Mouse (Mus musculus) lung, postnatal 4 days (tissue): ENCODE data around the gene Tsga10ip.
"Not testable (repeated sequence)": the region's sequence is repeated elsewhere in the genome, so short reads cannot be mapped to it uniquely, and the experiment has no call there.

Experiments used
- DNase-seq, 2 experiments: peaks; one replicate each; pipeline ENCODE4 v3.0.0; 2021

The Tsga10ip gene

DNA sequence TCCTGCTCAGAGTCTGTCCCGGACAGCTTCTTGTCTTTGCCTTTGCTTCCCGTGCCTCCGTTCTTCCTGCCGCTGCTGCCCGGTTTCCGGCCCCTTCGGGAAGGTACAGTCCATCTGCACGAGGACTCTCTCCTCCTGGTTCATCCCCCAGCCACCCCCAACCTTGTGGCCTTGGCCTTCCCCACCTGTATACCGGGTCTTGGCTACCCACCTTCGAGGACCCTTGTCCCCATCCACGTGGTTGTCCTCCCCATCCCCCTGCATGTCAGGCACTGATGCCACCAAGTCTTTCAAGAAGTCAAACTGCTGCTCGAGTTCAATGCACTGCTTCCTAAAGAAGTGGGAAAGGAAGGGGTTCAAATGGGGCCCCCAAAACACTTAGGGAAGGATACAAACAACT, 21.2 kb upstream of the Tsga10ip start:
- no peak for DNase-seq

DNA sequence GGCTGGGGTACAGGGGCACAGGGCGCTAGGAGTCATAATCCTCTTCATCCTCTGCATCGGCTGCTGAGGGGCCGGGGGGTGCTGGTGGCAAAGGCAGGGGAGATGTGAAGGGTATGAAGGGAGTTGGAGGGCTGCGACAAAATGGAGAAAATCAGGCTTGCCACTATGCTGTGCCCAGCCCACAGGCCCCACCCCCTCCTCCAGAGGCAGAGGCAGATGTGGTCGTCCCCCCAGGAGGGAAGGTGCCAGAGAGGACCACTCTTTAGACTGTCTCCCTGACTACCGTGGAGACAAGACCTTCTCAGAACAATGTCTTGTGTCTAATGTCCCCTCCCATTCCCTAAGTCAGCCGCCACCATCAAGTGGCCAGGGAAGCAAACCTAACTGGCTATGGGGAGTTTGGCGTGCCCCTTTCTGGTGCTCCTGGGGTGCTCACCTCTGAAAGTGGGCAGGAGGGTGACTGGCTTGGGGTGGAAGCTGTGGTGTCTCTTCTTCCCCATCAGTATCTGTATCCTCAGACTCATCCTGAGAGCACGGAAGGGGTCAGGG, 20.6 kb upstream of the Tsga10ip start:
- DNase-seq = no peak

DNA sequence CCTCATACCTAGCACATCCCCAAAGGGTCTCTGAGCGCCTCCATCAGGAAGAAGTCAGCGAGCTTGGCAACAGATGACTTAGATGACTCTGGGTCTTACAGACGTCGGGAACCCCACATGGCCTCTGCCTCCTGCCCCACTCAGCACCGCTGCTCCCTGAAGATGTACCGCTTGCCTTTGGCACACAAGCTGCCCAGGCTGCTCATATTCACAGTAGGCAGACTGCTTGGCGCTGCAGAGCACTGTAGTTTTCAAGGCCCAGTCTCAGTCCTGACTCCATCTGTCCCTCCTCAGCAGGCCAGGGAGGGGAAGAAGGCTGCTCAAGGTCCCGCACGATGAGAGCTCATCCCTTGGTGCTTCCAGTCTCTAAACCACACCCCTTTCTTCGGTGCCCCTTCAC, 19.9 kb upstream of the Tsga10ip start:
- no peak for DNase-seq

DNA sequence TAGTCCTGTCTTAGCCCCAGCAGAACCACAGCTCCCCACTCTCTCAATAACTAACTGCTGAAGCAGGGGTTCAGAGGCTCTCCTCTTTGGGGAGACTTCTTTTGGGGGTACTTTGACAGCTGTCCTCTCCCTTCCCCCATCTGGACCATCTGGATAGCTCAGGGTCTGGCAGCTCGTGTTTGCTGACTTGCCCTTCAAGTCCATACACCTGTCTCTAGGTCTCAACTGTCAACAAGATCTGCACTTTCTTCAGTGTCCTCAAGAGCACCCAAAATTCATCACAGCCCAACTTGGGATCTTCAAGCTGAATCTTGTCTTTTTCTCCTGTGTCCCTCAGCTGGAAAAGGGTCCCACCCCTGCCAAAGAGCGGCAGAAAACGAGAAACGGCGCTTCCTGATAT, 19.5 kb upstream of the Tsga10ip start:
- DNase-seq = no peak

DNA sequence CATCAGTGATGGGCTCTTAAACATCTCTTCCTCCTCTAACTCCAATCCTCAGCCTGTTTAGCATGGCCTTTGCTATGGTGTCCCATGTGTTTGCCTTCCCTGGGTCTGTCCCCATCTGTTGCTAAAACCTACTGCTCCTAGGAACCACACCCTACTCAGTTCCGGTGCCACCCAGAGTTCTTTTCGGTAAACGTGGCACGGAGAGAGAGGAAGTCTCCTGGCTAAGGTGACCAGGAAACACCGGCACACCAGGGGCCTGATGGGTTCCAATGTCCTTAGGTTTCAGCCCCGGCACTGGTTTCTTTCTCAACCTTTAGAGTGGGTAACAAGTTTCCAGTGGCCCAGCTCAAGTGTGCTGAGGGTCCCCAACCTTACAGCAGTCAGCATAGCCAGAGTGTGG, 18.3 kb upstream of the Tsga10ip start:
- no peak for DNase-seq

DNA sequence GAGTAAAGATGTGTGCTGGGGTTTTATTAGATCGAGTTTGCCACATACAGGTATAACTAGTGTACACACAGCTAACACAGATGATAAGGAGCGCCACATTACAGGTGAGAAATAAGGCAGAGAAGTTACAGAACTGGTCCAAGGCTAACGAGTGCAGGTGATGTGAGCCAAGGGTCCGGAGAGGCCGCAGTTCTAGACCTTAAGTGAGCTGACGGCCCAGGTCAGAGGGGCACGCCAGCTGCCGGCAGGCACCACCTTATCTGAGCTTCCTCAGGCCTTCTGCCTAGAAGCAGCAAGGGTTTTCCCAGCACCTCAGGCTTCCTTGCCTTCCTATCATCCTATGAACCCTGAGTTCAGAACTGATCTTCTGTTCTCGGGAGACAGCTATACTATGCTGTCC, 17.3 kb upstream of the Tsga10ip start:
- DNase-seq = no peak

GRCm38 (mm10) chr19:5418750-5419466, 16.6 kb upstream of the Tsga10ip start:
- DNase-seq = no peak

- DNase-seq = no peak
Measured at GRCm38 (mm10) chr19:5414534-5414957, 12.2 kb upstream of the Tsga10ip start.

DNA sequence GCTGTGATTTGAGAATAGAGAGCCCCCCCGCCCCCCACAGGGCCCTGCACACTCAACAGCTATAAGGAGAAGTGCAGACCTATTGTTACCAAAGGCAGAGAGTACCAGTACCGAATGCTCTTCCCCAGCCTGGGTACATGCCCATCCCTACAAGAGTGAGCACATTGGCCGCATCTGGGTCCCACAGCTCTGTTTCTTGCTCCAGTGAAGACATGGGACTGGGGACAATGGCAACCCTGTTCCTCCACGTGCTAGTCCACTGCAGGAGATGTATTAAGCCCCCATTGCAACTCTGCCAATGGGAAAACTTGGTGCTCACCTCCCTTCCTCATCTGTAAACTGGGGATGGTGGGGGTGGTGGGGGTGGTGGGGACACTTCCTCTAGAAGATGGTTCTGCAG, 11.5 kb upstream of the Tsga10ip start:
- no peak for DNase-seq

- DNase-seq = no peak
Measured at GRCm38 (mm10) chr19:5411961-5412360, 9.6 kb upstream of the Tsga10ip start.

DNA sequence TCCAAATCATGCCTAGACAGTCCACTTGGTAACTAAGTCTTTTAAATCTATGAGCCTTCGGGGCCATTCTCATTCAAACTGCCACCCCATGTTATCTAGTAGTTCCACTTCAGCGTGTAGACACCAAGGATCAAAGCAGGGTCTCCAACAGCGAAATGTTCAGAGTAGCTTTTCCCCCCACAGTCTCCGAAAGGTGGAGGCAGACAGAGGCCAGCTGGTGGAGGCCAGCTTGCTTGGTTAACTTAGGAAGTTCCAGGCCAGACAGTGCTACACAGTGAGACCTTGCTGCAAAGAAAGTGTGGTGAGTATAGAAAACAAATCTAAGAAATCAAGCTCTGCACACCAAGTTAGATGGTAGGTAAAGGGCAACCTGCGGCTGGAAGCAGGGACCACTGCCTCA, 8.3 kb upstream of the Tsga10ip start:
- DNase-seq = peak in 1 of 2 experiments; percentile 81

DNA sequence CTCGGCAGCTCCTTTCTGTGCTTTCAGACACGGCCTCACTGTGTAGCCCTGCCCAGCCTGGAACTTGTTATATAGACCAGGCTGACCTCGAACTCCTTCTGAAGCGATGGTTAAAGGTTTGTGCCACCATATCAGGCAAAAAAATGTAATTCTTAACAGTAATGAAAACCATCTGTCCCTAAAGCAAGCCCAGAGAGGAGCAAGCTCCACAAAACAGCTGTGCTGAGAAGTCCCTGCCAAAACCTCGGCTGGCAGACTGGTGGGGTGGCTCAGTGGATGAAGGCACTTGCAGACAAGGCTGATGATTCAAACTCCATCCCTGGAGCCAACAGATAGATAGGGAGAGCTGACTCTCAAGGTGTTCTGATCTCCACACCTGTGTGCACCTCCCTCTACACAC, 6.7 kb upstream of the Tsga10ip start:
- DNase-seq = peak; percentile 59 to 85

- no peak for DNase-seq
Measured at GRCm38 (mm10) chr19:5408057-5409001, 6.0 kb upstream of the Tsga10ip start.

- DNase-seq = peak in 1 of 2 experiments; percentile 71
Measured at GRCm38 (mm10) chr19:5407133-5407532, 4.8 kb upstream of the Tsga10ip start.

- peak in 1 of 2 experiments; percentile 72 for DNase-seq
Measured at GRCm38 (mm10) chr19:5406531-5407126, 4.3 kb upstream of the Tsga10ip start.

DNA sequence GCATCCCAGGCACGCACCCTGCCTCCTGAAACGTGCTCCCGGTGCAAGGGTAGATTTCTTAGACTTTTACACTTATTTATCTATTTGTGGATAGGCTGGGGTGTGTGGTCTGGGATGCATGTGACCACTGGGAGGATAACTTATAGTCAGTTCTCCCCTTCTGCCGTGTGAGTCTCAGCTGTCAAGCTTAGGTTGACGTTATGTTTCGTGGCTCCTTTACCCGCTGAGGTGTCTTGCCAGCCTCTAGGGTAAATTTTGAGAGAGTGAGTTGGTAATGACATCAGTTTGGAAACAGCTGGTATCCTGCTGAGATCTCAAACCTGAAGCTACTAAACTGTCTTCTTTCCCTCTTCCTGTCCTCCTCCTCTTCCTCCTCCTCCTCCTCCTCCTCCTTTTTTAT, 3.6 kb upstream of the Tsga10ip start:
- no peak for DNase-seq

GRCm38 (mm10) chr19:5401073-5401472, 1.3 kb downstream of the Tsga10ip start:
- DNase-seq = not testable (repeated sequence)

GRCm38 (mm10) chr19:5395371-5395770, 7.0 kb downstream of the Tsga10ip start:
- DNase-seq = no peak

DNA sequence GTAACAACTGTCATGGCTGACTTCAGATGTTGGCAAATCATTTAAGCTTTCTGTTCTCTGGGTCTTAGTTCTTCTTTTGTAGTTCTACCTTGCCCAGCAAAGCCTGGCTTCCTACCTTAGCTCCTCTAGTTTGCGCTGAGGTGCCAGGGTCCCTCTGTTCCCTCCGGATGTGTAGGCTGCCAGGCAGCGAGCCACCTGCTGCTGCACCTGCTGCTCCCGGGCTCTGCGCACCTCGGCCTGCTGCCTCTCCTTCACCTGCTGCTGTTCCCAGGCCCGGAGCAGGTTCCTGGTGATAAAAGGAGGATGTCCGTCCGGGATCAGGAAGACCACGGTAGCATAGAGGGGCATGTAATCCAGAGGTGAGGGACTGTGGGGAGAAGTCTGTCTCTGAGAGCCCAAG, 8.2 kb downstream of the Tsga10ip start:
- no peak for DNase-seq

- peak; percentile 61 to 70 for DNase-seq
Measured at GRCm38 (mm10) chr19:5392892-5393291, 9.4 kb downstream of the Tsga10ip start.

DNA sequence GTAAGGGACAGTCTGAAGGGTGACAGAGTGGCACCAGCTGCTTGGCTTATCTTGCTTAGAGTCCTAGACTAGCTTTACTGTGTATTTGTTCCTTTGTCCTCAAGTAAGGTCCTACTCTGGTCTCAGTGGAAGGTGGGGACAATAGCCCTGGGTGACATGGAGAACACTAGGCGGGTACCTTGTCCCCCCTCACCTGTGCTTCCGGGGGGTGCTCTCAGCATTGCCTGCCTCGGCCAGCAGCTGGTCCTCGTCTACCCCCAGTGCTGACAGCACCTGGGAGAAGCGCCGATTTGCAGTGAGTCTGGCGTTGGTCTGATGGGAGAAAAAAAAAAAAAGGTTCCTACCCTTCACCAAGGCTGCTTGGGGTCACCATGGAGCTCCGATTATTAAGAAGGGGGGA, 11.9 kb downstream of the Tsga10ip start:
- no peak for DNase-seq

GRCm38 (mm10) chr19:5389647-5390046, 12.7 kb downstream of the Tsga10ip start:
- peak; percentile 59 to 63 for DNase-seq

GRCm38 (mm10) chr19:5388588-5389242, 13.6 kb downstream of the Tsga10ip start, which contains the start of gene Sart1:
TSS of gene Sart1 (minus strand) at chr19:5388703.
- DNase-seq = peak; percentile 96 to 98
